Mouse (Mus musculus) embryo, embryonic 11.5 days (tissue): ENCODE results near the gene Ryk.
A peak's percentile ranks its signal among the peaks of the same experiment; 100 is the strongest.

ENCODE experiments used
- DNase-seq: peaks from one replicate; pipeline ENCODE4 v3.0.0-alpha.2; 2012; ENCODE audit warnings: low read depth, low spot score

The Ryk gene

GRCm38 (mm10) chr9:102834742-102835591 is at the start of gene Ryk:
Gene Ryk, plus strand, starts transcription at chr9:102834917.
- DNase-seq: peak; percentile 73

DNA sequence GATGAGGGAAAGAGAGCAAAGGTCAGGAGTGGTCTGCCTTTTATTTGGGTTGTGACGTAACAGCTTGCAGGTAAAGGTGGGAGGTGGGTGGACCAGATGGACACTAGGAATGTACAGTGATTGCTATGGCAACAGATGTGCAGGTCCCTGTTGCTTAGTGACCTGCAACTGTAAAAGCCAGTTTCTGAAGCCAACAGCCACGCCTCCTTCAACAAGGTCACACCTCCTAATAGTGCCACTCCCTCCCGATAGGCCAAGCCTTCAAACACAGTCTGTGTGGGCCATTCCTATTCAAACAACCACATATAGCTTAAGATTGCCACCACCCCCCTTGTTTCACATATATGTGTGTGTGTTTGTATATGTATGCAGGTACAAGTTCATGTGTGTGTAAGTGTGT is 45.2 kb upstream of the Ryk start:
- no peak for DNase-seq

- no peak for DNase-seq
Measured at GRCm38 (mm10) chr9:102791845-102792244, 42.9 kb upstream of the Ryk start.

- DNase-seq: no peak
Measured at GRCm38 (mm10) chr9:102792836-102793235, 41.9 kb upstream of the Ryk start.

GRCm38 (mm10) chr9:102793286-102793809 is 41.4 kb upstream of the Ryk start:
- DNase-seq: no peak

- DNase-seq: no peak
Measured at GRCm38 (mm10) chr9:102798406-102798805, 36.3 kb upstream of the Ryk start.

DNA sequence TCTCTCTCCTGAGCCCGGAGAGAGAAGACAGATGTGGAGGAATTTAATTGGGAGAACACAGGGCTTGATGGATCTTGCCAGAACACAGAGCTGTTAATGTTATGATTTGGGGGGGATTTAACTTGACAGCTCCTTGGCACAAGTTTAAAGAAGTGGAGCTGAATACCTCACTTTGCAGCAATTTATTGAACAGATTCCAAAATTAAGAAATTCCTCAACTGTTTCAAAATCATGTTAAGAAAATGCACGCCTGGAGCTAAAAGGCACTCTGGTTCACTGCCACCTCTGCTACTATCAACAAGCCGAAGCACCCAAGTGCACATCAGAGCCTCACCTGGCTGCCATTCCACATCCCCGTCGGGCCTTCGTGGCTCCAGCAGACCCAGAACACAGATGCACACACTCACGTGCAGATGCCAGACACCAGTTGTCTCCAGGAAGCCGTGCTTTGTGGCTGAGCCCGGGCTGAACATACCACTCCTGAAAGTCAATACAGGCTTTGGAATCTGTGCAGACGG is 28.6 kb upstream of the Ryk start:
- no peak for DNase-seq

DNA sequence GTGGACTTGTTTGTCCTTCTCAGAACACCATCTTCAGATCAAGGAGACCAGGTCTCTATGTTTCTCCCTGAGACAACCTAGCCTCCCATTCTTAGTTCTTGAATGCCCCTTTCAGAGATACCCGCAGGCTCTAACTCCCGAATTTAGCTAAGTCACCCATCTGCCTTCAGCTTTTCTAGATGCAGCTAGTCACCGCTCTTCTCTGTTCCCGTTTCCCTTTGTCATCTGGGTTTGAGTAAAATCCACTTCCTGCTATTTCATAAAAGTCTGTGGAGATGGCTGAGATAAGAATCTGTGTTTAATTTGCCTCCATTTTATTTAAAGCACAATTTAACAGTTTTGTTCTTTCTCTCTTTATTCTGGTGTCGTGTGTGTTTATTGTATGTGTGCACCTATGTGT is 23.5 kb upstream of the Ryk start:
- DNase-seq: no peak

- DNase-seq: no peak
Measured at GRCm38 (mm10) chr9:102818228-102818627, 16.5 kb upstream of the Ryk start.

GRCm38 (mm10) chr9:102828604-102829003 is 6.1 kb upstream of the Ryk start:
- DNase-seq: no peak

DNA sequence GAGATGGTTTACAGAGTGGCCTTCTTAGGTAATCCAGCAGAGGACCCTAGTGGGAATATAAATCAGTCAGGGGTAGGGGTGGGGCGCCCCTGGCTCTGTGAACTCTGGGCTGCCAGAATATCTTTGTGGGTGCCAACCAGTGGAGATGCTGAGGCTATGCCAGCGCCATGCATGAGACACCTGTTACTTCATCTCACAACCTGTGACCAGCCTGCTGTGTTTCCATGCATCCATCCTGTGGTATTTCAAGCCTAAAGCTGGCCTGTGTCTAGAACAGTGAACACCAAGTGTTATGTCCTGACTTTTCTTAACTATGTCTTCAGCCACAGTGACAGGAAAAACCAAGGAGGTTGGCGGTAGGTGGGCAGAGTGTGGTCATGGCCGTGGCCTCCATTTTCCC is 3.2 kb upstream of the Ryk start:
- no peak for DNase-seq

DNA sequence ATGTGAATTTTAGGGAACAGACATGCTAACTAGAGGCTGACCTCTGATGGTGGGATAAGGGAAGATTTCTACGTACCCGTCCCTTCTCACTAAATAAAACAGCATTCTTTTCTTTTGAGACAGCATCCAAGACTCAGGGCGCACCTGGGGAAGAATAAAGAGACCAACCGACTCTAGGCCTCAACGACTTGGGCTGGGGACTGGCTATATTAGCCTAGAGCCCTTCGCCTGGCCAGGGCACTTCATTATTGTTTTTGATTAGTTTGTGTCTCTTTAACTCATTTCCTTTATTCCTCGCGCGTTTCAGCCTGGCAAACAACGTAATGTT is 339 bp upstream of the Ryk start:
- DNase-seq: no peak

DNA sequence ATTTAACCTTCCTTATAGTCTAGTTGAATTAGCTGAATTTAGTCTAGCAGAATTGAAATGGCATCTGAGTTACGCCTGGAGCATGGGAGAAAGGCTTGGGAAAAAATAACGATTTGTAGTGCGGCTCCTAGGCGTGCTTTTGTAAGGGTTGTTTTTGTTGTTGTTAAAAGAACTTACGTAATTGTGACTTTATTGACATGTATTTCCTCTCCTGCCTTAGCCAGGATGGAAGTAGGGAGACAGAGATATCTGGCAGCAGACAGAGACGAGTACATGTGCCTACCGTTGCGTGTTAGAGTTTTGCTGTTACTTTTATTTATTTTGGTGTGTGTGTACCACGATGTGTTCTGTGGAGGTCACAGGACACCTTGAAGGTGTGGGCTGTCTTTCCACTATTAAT is 1.6 kb downstream of the Ryk start:
- no peak for DNase-seq

- no peak for DNase-seq
Measured at GRCm38 (mm10) chr9:102840792-102841778, 6.4 kb downstream of the Ryk start.

- no peak for DNase-seq
Measured at GRCm38 (mm10) chr9:102841832-102842231, 7.1 kb downstream of the Ryk start.

- DNase-seq: no peak
Measured at GRCm38 (mm10) chr9:102842498-102842897, 7.8 kb downstream of the Ryk start.

DNA sequence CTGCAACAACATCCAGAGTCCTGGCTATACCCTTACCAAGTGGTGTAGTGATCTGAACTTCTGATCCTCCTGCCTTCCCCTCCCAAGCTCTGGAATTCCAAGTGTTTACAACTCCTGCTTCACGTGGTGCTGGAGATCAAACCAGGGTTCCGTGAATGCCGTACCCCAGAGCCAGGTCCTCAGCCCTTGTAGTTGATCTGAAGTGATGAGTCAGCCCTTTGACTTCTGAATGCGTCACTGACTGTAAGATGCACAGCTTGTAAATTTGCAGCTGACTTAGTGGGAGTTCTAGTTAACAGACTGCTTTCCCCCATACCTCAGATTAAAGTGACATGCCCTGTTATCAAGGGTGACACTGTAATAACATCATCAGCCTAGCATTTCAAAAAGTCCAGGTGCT is 8.9 kb downstream of the Ryk start:
- no peak for DNase-seq

- no peak for DNase-seq
Measured at GRCm38 (mm10) chr9:102845851-102846250, 11.1 kb downstream of the Ryk start.

DNA sequence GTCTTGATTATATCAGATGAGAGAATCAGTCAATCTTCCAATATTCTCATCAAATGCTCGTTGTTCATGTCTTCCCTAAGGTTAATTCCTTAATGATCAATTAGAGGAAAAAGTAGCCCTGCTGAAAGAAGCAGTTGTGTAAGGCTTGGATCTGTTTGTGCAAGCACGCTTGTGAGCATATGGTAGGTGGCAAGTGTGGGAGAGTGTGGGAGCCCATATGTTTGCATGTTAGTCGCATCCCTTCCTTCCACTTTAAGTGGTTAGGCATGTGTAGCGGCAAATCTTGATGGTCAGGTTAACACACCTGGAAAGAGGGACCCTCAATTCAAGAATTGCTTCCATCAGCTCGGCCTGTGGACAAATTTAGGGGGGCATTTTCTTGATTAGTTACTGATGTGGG is 11.6 kb downstream of the Ryk start:
- DNase-seq: no peak

GRCm38 (mm10) chr9:102852076-102853022 is 17.6 kb downstream of the Ryk start:
- no peak for DNase-seq

DNA sequence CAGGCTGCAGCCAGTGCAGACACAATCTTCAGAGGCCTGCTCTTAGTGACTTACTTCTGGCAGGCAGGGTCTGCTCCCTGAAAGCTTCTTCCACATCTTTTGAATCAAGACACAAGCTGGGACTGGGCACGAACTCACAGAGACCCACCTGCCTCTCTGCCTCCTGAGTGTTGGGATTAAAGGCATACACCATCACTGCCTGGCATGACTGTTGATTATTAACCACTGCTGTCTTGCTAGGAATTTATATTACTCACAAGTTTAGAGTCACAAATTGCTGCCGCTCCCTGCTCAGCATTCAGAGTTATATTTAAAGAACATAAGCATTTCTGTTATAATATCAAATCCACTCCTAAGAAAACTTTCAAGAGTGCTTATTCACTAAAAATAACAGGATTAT is 23.1 kb downstream of the Ryk start:
- DNase-seq: no peak
